Mouse (Mus musculus): ENCODE measurements around the gene Nmral1. TPM values are rescaled to one million over a fixed set of nuclear protein-coding genes. Genes with fewer than 3 reads are reported as not detected.
"Not testable (repeated sequence)": the region's sequence is repeated elsewhere in the genome, so short reads cannot be mapped to it uniquely, and the experiment has no call there.

Nmral1 gene
- polyA plus RNA-seq, 1 experiment = 8.0 TPM

DNA sequence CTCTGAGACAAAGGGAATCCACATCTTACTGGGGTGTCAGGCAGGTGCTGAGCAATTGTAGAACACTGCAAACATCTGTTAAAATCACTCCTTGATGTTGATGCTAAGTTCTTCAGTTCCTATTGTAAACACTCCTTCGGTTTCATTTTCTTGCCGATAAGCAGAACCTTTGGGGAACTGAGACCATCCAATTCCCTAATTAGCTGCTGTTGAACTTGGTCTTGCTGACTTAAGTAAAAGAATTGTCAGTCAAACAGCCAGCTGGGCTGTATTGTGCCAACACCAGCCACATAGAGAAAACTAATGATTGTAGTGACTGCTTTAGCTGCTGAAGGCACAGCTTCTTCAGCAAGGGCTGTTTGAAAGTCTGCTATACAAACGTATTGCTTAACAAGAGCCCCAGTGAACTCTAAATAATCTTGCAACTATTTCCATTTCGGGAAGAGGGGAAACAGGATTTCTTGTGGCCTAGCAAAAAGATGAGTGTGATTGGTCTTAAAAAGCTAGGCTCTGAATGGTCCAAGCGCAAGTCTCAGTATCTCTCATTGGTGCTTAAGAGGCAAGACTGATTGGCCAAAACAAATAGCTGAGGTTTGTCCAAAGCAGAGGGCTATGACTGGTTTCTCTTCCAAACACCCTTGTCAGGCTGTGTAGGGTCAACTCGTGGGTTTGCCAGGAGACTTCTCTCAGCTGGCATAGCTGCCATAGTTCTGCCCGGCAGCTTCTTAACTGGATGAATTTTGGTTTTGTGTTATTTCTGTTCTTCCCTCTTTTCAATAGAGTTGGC is 3.2 kb upstream of the Nmral1 start:
- no peak for DNase-seq (ENCODE audit: low read depth, low spot score)
- WGBS = 60% methylated on average over 7 of the region's 7 CpGs

DNA sequence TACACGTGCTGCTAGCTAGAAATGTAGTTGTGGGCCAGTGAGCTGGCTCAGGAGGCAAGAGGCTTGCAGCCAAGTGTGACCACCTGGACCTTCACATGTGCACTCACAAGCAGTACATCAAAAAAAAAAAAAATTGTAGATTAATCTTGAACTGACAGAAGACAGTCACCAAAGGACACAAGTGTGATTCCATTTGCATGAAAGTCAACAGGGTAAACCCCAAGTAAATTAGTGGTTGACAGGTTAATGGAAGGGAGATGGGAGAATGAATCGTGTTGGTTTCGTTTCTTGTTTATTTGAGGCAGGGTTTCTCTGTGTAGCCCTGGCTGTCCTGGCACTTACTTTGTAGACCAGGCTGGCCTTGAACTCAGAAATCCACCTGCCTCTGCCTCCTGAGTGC is 1.3 kb downstream of the Nmral1 start:
- no peak for DNase-seq (ENCODE audit: low read depth, low spot score)
- 46% methylated on average over 3 of the region's 3 CpGs for WGBS

DNA sequence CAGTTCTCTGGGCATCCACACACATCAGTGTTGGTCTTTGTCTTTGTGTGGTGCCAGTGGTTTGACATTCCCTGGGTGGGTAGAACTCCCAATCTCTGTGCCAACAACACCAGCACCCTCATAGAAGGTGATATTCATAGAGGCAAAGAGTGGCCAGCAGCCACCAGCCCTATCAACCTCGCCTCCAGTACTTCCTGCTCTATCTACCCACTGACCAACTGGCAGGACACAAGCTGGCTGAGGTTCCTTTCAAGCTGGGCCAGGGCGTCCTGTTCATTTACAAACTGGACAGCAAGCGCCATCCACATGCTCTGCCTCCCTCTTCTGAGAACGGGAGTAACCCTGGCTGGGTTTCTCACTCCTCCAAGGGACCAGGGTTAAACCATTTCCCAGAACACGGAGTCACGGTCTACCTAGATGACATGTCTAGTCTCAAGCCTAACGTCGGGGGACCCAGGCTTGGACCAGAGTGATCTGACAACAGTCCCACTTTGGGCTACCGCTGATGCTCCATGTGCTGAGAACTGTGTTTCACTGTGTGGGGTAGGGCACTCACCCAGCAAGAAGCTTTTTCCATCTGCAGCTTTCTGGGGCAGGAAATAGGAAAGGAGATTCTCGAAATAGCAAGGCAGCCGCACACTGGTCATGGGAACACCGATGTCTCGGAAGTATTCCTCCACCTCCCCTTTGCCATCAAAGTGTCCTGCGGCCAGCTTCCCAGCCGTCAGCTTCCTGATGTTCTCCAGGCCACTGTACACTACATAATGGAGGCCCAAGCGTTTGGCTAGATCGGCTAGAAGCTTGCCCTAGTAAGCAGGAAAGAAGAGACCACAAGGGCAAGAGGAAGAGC is 5.1 kb downstream of the Nmral1 start:
- no peak for DNase-seq (ENCODE audit: low read depth, low spot score)
- WGBS = 87% methylated on average over 17 of the region's 17 CpGs

DNA sequence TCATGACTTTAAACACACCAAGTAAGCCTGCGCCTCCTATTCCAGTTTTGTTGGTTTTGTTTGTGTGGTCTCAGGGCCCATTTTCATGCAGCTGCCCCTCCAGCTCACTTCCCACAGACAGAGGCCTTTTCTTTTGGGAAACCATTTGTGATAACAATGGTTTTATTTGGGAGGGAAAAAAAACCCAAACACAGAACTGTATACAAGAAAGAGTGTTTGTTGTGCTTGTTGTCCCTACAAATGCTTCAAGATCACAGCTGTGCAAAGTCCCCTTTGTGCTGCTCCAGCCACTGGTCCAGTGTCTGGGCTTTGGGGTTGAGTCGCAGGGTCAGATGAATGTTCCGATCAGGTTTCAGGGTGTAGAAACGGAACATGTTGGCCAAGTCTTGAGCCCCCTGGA is 8.0 kb downstream of the Nmral1 start:
- 97% methylated on average over 4 of the region's 4 CpGs for WGBS
- DNase-seq (ENCODE audit: low read depth, low spot score) = no peak

DNA sequence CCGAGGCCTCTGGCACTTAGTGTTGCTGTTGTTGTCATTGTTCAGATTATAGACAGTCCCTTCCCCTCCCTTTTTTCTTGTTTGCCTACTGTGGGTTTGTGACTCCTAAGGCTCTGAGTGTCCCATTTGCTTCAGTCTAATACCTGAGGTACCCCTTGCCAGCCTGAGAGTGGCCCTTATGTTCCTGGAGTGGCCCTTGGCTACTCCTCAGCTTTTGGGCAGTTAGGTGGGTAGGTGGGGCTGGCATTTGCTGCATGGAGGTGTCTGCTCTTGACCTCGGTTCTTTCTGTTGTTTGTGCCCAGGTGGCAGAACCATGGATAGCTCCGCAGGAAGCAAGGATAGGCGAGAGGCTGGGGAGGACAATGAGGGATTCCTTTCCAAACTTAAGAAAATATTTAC is 13.6 kb downstream of the Nmral1 start:
- no peak for DNase-seq (ENCODE audit: low read depth, low spot score)
- 52% methylated on average over 4 of the region's 4 CpGs for WGBS

DNA sequence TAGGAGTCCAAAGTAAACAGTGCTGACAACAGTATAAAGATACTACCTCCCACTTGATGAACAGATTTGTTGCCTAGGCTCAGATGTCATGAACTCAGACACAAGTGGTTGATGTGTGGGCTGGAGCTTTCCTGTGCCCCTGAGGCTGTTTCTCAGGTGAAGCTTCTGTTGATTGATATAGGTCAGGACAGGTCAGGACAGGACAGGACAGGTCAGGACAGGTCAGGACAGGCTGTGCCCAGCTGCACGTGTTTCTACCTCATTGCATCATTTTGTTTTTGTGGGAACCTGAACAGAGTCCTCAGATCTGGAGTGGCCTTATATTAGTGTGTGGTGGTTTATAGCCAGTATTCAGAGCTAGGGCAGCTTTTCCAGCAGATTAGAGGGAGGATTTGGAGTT is 16.5 kb downstream of the Nmral1 start:
- DNase-seq (ENCODE audit: low read depth, low spot score) = no peak
- WGBS = 59% methylated on average over 1 of the region's 1 CpGs

DNA sequence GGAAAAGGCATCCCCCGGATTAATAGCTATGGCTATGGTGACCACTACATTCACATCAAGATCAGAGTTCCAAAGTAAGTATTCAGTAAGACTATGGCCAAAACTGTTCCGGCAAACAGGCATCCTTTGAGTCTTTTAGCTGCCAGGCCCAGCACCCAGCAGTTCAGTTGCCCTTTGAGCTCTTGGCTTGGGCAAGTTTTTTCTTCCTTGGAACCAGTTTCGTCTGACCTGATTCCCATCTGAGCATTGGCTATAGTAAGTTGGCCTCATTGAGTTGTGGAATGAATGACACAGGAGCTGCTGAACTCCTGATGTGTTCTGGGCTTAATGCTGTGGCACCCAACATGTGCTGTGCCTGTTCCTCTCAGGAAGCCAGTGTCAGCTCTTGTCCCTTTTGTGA is 17.9 kb downstream of the Nmral1 start:
- WGBS = 83% methylated on average over 3 of the region's 3 CpGs
- no peak for DNase-seq (ENCODE audit: low read depth, low spot score)

DNA sequence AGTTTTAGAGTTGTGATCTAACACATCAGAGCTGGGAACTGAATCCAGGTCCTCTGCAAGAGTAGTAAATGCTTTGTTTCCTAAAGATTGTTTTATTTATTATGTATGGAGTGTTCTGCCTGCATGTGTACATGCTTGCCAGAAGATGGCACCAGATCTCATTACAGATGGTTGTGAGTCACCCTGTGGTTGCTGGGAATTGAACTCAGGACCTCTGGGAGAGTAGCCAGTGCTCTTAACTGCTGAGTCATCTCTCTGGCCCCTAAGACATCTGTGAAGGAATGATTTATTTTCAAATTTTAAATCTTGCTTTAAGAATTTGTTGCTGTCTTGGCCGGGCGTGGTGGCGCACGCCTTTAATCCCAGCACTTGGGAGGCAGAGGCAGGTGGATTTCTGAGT is 29.8 kb downstream of the Nmral1 start:
- DNase-seq (ENCODE audit: low read depth, low spot score) = not testable (repeated sequence)
- WGBS = 98% methylated on average over 4 of the region's 4 CpGs

DNA sequence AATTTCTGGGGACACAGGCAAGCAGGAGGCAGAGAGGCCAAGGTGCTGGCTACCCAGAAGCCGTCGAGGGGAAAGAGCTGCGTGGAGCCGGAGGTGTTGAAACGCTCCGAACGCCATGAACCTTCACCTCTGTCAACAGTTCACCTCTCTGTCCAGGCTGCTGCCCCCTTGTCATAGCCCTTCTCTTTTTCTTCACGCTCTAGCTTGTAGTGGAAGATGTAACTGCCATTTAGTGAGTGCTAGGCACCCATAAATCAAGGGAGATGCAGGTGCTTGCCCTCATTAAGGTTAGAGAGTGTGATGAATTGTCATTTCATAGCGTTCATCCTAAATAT is 34.7 kb downstream of the Nmral1 start:
- DNase-seq (ENCODE audit: low read depth, low spot score) = no peak
- 1% methylated on average over 9 of the region's 9 CpGs for WGBS

DNA sequence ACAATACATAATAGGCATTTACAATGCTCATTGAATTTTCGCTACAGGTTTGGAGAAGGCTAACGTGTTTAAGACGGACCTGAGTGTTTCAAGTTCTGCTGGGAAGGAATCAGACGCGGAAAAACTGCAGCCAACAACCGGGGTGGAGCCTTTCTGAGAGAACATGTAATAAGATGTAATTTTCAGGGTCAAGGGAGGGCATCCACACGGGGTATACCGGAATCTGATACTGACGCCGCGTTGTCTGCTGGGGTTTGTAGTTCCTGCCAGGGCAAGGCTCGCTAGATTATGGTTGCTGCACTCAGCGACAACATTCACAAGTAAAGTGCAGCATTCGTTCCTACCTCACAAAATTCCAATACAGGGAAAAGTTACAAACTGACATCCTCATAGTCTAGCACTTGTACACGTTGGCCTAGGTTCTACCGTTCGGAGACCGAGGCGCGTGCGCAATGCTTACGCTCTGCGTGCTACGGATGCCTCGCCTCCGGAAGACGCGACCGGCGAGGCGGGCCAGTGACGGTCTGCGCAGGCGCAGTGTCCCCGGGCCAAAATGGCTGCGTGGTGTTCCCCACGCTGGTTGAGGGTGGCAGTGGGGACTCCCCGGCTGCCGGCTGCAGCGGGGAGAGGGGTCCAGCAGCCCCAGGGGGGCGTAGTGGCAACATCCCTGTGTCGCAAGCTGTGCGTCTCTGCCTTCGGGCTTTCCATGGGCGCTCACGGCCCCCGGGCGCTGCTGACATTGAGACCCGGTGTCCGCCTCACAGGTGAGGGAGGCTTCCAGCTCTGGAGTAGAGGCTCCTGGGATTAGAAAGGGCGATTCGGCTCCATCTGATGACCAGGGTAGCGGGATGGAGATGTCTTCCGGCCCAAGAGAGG is 35.3 kb downstream of the Nmral1 start:
- under 1% methylated on average over 54 of the region's 54 CpGs for WGBS
- DNase-seq (ENCODE audit: low read depth, low spot score) = peak; percentile 79

DNA sequence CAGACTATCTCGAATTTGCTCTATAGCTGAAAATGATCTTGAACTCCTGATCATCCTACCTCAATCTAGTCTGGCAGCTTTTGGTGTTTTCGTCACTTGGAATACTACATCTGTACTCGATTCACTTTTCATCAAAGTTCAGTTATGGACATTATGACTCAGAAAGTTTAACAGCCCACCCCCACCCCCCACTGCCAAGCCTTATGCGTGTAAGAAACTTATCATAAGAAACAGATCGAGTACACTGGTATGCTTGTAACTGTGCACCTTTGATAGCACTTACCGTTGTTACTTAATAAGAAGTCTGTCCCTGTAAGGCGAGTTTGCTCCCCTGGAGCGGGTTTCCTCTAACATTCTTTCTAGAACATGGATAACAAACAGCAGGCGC is 36.0 kb downstream of the Nmral1 start:
- no peak for DNase-seq (ENCODE audit: low read depth, low spot score)
- WGBS = 14% methylated on average over 9 of the region's 9 CpGs

DNA sequence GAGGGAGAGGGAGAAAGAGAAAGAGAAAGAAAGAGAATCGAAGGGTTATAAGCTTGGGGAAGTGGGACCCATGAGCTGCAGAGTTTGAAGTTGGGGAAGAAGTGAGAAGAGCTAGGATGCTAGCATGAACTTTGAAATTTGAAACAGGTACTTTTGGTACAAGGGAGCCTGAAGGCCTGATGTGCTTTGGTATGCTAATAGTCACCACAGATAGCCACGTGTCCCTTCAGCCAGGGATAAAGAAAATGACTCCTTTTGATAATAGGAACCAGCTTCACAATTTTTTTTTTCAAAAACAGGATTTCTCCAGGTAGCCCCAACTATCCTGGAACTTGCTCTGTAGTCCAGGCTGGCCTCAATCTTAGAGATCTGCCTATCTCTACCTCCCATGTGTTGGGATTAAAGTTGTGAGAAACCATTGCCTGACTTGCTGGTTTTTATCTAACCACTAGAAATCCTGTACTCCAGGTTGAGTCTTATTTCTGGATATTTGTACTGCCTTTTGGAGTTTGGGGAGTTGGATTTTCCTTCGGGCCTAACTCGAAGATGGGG is 36.5 kb downstream of the Nmral1 start:
- 81% methylated on average over 4 of the region's 4 CpGs for WGBS
- DNase-seq (ENCODE audit: low read depth, low spot score) = no peak

DNA sequence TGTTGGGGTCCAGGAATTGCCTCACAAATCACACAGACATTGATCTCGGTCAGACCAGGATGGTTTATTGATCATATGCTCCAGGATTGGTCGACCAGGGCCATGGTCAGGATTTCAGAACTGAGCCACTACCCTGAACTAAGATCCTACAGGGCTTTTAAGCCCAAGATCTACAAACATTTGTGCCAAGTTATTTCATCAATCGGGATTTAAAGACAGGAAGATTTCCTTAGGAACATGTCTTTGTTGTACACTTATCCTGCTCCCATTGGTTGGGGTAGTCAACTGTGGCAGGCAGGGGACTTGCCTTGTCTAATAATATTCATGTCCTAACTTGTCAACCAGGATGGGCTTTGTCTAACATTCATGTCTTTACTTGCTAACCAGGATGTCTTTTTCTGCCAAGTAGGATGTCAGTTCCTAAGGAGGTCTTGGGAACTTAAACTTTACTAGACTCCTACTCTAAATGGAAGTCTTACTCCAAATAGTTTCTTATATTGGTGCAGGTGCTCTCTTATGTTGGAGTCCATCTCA is 38.2 kb downstream of the Nmral1 start:
- not testable (repeated sequence) for DNase-seq (ENCODE audit: low read depth, low spot score)
- 69% methylated on average over 3 of the region's 3 CpGs for WGBS

DNA sequence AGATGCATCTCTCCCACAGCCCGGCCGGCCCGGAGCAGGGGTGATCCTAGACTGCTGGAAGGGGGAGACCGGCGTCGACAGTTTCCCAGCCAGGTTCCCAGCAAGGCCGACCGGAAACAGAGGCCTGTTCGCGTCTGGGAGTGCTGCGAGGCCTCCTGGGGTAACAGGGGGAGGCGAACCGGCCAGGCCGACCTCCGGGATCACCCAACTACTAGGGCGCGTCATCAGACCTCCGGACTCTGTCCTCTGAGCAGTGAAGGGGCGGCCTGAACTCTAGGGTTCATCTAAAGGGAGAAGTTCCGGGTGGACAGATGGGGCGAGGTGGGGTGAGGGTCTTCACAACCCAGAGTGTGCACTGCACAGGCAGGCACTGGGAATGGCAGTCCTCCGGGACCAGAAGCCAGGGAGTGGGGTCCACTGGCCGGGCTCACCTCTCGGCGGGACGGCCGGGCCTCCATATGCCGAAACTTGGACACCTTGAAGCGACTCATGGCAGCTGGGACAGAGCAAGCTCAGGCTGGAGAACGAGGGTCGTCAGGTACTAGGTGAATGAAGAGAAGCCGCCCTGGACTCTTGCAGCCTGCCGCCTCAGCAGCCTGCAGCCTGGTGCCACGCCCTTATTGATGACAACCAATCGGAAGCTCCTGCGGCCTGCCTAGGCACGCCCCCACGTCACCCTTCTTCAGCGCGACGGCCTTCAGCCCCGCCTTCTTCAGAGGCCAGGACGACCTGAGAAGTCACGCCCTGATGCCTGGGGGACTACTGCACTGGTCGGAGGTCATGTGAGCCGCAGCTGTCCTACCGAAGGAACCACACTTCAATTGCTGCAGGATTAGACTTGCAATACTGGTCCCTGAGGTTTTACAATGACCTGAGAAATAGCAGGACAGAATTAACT is 39.8 kb downstream of the Nmral1 start, which contains the start of gene Coro7:
Coro7 (minus strand) TSS at position 657 of the 898 bp plus-strand sequence.
- 1% methylated on average over 47 of the region's 47 CpGs for WGBS
- peak; percentile 90 for DNase-seq (ENCODE audit: low read depth, low spot score)

DNA sequence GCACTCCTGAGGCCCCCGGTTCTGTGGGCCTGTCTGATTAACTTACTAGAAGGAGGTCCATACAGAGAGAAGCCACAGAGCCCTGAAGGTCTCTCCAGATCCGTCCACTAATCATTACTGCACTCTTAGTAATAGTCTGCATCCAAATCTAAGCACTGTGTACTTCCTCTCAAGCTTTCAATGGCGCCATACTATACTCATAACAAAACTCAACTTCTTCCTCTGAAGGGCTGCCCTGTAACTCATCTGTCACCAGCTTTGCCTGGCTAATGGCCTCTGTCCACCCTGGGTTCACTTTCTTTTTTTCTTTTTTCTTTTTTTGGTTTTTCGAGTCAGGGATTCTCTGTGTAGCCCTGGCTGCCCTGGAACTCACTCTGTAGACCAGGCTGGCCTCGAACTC is 41.1 kb downstream of the Nmral1 start:
- 85% methylated on average over 5 of the region's 5 CpGs for WGBS
- DNase-seq (ENCODE audit: low read depth, low spot score) = no peak

DNA sequence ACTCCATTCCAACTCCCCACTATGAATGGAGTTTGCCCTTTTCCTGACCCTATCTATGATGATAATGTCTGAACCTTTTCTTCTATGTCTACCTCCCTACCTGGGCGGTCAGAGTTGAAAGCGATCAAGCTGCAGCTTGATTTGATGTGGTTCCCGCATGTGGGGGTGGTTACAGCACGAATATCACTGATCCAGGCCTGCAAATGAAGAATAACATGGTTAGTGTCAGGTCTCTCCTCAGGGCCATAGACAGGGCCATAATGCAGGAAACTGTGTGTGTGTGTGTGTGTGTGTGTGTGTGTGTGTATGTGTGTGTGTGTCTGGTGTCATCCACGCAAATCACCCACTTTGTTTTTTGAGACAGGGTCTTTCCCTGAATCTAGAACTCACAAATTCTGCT is 42.3 kb downstream of the Nmral1 start:
- WGBS = 94% methylated on average over 5 of the region's 5 CpGs
- no peak for DNase-seq (ENCODE audit: low read depth, low spot score)

DNA sequence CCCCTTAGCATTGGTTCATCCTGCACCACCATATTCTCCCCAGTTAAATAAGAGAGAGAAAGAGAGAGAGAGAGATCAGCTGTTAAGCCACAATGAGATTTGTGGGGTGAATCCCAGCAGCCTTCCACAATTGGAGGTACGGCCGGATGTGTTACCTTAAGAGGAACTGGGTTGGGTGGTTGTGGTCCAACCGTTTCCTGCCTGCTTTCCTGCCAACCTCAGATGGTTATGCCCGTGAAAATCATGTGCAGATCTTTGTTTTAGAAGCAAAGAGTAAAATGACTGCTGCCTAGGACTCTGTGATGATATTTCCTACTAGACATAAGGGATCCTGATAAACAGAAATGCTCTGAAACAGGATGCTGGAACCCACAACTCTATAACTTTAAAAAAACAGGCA is 45.1 kb downstream of the Nmral1 start:
- no peak for DNase-seq (ENCODE audit: low read depth, low spot score)

DNA sequence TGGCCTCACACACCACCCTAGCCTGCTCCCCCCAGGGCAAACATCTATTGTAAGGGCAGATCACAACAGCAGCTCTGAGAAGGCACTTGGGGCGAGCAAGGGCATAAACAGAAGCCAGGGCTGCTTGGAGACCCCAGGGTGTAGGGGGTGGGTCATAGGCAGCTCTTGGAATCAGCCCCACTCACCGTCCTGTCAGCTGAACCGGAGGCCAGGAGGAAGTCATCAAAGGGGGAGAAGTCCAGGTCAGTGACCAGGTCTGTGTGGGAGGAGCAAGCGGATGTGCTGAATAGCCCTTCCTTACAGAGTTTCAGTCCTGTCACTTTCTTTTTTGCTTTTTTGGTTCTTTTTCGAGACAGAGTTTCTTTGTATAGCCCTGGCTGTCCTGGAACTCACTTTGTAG is 48.8 kb downstream of the Nmral1 start:
- 72% methylated on average over 5 of the region's 5 CpGs for WGBS

More for the DNA sequence above, 45.1 kb downstream of the Nmral1 start:
- 74% methylated on average over 4 of the region's 4 CpGs for WGBS

More for the DNA sequence above, 48.8 kb downstream of the Nmral1 start:
- DNase-seq (ENCODE audit: low read depth, low spot score) = no peak

Data from large intestine, adult 2 months (tissue).